Mouse (Mus musculus): ENCODE measurements around the gene Ahcyl2. TPM values are rescaled to one million over a fixed set of nuclear protein-coding genes. Genes with fewer than 3 reads are reported as not detected.

The Ahcyl2 gene
- total and polyA plus RNA-seq, 3 experiments, result 50.0 to 204 (median 184) TPM

DNA sequence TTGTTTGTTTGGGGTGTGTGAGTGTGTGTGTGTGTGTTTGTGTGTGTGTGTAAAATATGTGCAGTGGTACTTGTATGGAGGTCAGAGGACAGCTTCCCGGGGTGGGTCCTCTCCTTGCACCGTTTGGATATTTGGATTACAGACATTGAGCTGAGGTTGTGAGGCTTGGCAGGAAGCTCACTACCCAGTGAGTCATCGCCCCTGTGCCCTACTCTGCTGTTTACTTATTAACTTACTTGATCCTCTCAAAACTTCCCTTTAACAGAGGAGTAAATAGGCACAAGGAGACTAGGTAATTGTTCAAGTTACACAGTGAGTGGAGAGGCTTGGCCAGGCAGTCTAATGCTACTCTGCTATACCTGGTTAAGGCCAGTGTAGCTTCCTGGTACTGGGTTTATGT, 81.0 kb downstream of the Ahcyl2 start:
- Histone ChIP-seq H3K9me3 (replicated peaks; ENCODE audit: low read length) (no peaks in the 10 kb centered on the region), H3K4me2 (ENCODE audit: insufficient read depth, low read depth, poor library complexity, severe bottlenecking) (no peak overlapping the region), H3K27me3 (replicated peaks) (no peaks in the 10 kb centered on the region), H3K4me1 (ENCODE audit: control insufficient read depth in 1 of 2, insufficient read depth in 2 of 2) (peaks cover 9 to 79% of the 10 kb centered on the region in 2 experiments), H3K79me2 (replicated peaks; ENCODE audit: control insufficient read depth, extremely low read depth, insufficient read depth, poor library complexity, severe bottlenecking) (peaks cover 4% of the 10 kb centered on the region; the same call in 1 of the 2 replicates), H3K4me3 (replicated peaks in 1 of 3; ENCODE audit: low read depth in 2 of 3, low read length in 2 of 3, poor library complexity in 1 of 3) (no peak overlapping the region), H3K27ac (ENCODE audit: insufficient read depth, low read depth) (no peak overlapping the region), H3K9ac (ENCODE audit: insufficient read depth, low read depth) (no peak overlapping the region), H3K36me3 (replicated peaks in 1 of 2; ENCODE audit: control insufficient read depth in 1 of 2, insufficient read depth in 1 of 2, low read length in 1 of 2) (peaks cover 0 to 19% of the 10 kb centered on the region in 2 experiments)
- TF ChIP-seq USF1 (IDR thresholded peaks at IDR 0.05; ENCODE audit: low read depth, low read length) (no peak), POLR2AphosphoS2 (IDR thresholded peaks at IDR 0.05; ENCODE audit: low read depth, low read length) (no peak)
- dilution Hi-C loops (cut with MboI; ENCODE audit: extremely low pct_ligation_motif_present, extremely low pct_unique_long_range_greater_than_20kb, low sequenced_read_pairs) (no loop called here), in situ Hi-C loops (cut with MboI; ENCODE audit: low pct_ligation_motif_present, low pct_unique_long_range_greater_than_20kb, low sequenced_read_pairs) (no loop called here)
- no peak for DNase-seq (ENCODE audit: extremely low read depth)

DNA sequence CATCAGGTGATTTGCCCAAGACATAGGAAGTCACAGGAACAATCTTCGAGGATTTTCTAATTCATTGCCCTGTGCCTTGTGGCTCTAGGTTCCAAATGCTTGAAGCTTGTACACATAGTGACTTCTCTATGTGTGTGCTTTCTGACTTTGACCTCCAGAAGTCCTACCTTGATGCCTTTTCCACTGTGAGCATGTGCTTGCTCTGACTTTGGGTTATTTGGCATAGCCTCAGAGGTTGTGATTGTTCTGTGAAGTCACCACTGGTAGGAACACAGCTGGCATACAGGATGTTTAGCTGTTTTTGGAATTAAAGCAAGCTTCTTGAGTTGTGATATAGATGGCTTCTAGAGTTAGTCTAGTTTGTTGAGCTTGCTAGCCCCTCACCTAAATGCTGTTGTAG, 82.3 kb downstream of the Ahcyl2 start:
- dilution Hi-C loops (cut with MboI; ENCODE audit: extremely low pct_ligation_motif_present, extremely low pct_unique_long_range_greater_than_20kb, low sequenced_read_pairs) (no loop called here), in situ Hi-C loops (cut with MboI; ENCODE audit: low pct_ligation_motif_present, low pct_unique_long_range_greater_than_20kb, low sequenced_read_pairs) (no loop called here)
- H3K36me3 ChIP-seq (replicated peaks in 1 of 2; ENCODE audit: control insufficient read depth in 1 of 2, insufficient read depth in 1 of 2, low read length in 1 of 2), result peaks cover 0 to 16% of the 10 kb centered on the region in 2 experiments
- H3K27ac ChIP-seq (ENCODE audit: insufficient read depth, low read depth), result no peak overlapping the region
- TF ChIP-seq RCOR1 (conservative IDR thresholded peaks at IDR 0.05; ENCODE audit: low read depth, low read length), result no peak
- no peak for TF ChIP-seq ZMIZ1 (IDR thresholded peaks at IDR 0.05; ENCODE audit: low read depth, low read length)
- TF ChIP-seq MEF2A (IDR thresholded peaks at IDR 0.05; ENCODE audit: borderline replicate concordance, low read depth, low read length), result no peak
- TF ChIP-seq NELFE (IDR thresholded peaks at IDR 0.05; ENCODE audit: low read depth, low read length), result no peak
- no peak for TF ChIP-seq TCF12 (IDR thresholded peaks at IDR 0.05; ENCODE audit: low read depth, low read length)
- TF ChIP-seq ETS1 (conservative IDR thresholded peaks at IDR 0.05; ENCODE audit: low read depth, low read length), result no peak
- TF ChIP-seq MYC (IDR thresholded peaks at IDR 0.05; ENCODE audit: low read depth, low read length), result no peak
- TF ChIP-seq HCFC1 (IDR thresholded peaks at IDR 0.05; ENCODE audit: low read depth, low read length), result no peak
- TF ChIP-seq CTCF (conservative IDR thresholded peaks at IDR 0.05 in 1 of 2, IDR thresholded peaks at IDR 0.05 in 1 of 2; ENCODE audit: low read depth in 2 of 2, low read length in 2 of 2), result no peak
- TF ChIP-seq SMC3 (IDR thresholded peaks at IDR 0.05; ENCODE audit: low read depth, low read length), result no peak
- no peak for TF ChIP-seq NRF1 (IDR thresholded peaks at IDR 0.05; ENCODE audit: low read depth, low read length)
- no peak for TF ChIP-seq JUND (conservative IDR thresholded peaks at IDR 0.05; ENCODE audit: low read depth, low read length)
- TF ChIP-seq TBP (conservative IDR thresholded peaks at IDR 0.05; ENCODE audit: low read depth, low read length), result no peak
- H3K4me2 ChIP-seq (ENCODE audit: insufficient read depth, low read depth, poor library complexity, severe bottlenecking), result no peak overlapping the region
- no peaks in the 10 kb centered on the region for H3K27me3 ChIP-seq (replicated peaks)
- no peak overlapping the region for H3K4me3 ChIP-seq (replicated peaks in 1 of 3; ENCODE audit: low read depth in 2 of 3, low read length in 2 of 3, poor library complexity in 1 of 3)
- H3K4me1 ChIP-seq (ENCODE audit: control insufficient read depth in 1 of 2, insufficient read depth in 2 of 2), result peaks cover 4 to 66% of the 10 kb centered on the region in 2 experiments; a peak in 2 of 4 replicates
- H3K79me2 ChIP-seq (replicated peaks; ENCODE audit: control insufficient read depth, extremely low read depth, insufficient read depth, poor library complexity, severe bottlenecking), result peaks cover 4% of the 10 kb centered on the region; the same call in 1 of the 2 replicates
- no peak overlapping the region for H3K9ac ChIP-seq (ENCODE audit: insufficient read depth, low read depth)
- no peak for DNase-seq (ENCODE audit: extremely low read depth)
- H3K9me3 ChIP-seq (replicated peaks; ENCODE audit: low read length), result no peaks in the 10 kb centered on the region

Data from CH12.LX (cell line).